Mouse (Mus musculus): ENCODE measurements around the gene Hnf1a. TPM values are rescaled to one million over a fixed set of nuclear protein-coding genes. Genes with fewer than 3 reads are reported as not detected.
"Not testable (repeated sequence)": the region's sequence is repeated elsewhere in the genome, so short reads cannot be mapped to it uniquely, and the experiment has no call there.

Gene Hnf1a
- polyA plus RNA-seq, 1 experiment = not detected

DNA sequence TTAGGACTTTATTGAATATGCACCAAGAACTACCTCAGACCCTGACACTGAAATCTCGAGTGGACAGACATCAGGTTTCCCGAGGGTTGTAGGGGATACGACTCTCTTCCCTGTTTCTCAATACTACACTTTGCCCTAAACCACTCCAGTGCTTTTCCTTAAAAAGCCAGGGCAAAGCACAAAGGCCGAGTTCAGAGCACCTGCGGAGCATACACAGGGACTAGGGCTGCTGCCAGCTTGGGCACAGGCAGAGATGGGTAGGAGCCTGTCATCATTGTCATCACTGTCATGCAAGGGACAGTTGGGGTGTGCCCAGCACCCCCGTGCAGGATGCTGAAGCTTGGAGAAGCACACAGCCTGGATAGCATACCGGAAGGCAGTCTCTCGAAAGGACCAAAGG is 37.7 kb downstream of the Hnf1a start:
- no peak for TF ChIP-seq POLR2A (IDR thresholded peaks at IDR 0.05; ENCODE audit: borderline replicate concordance, extremely low read depth, low read depth, low read length)
- no peak for TF ChIP-seq CTCF (IDR thresholded peaks at IDR 0.05; ENCODE audit: insufficient read depth, low read length)
- no peaks in the 10 kb centered on the region for H3K4me1 ChIP-seq (ENCODE audit: control insufficient read depth, insufficient read depth, low read length)
- WGBS = 84% methylated on average over 8 of the region's 8 CpGs
- DNase-seq = no peak
- no peak overlapping the region for H3K4me3 ChIP-seq (replicated peaks; ENCODE audit: extremely low read depth, low read depth, low read length)

DNA sequence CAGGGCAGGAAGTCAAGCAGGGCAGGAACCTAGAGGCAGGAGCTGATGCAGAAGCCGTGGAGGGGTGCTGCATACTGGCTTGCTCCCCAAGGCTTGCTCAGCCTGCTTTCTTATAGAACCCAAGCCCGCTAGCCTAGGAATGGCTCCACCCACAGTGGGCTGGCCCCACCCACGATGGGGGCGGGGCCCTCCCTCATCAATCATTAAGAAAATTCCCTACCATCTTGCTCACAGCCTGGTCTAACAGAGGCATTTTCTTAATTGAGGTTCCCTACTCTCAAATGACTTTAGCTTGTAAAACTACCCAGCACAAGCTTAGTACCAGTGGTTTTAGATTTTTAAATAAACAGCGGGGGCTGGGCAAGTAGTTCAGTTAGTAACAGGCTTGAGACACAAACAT is 39.3 kb downstream of the Hnf1a start:
- Histone ChIP-seq H3K4me3 (replicated peaks; ENCODE audit: extremely low read depth, low read depth, low read length) (no peak overlapping the region), H3K4me1 (ENCODE audit: control insufficient read depth, insufficient read depth, low read length) (no peaks in the 10 kb centered on the region)
- TF ChIP-seq CTCF (IDR thresholded peaks at IDR 0.05; ENCODE audit: insufficient read depth, low read length) (no peak), POLR2A (IDR thresholded peaks at IDR 0.05; ENCODE audit: borderline replicate concordance, extremely low read depth, low read depth, low read length) (no peak)
- 57% methylated on average over 5 of the region's 5 CpGs for WGBS
- no peak for DNase-seq

DNA sequence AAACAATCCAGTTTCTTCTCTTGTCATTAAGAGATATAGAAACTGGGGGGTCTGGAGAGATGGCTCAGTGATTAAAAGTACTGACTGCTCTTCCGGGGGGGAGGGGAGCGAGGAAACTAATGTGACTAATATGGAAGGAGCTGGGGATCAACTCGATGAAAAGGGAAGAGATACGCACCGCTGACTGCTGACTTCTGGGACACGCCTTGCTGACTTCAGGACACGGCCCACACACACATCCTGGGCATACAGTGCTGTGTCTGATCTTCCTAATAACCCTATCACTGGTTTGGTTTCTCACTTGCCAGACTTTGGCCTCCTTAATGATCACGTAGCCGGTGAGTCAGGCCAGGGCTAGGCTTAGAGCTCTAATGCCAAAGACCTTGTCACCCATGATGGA is 44.1 kb downstream of the Hnf1a start:
- no peak overlapping the region for H3K4me3 ChIP-seq (replicated peaks; ENCODE audit: extremely low read depth, low read depth, low read length)
- no peak for TF ChIP-seq POLR2A (IDR thresholded peaks at IDR 0.05; ENCODE audit: borderline replicate concordance, extremely low read depth, low read depth, low read length)
- TF ChIP-seq CTCF (IDR thresholded peaks at IDR 0.05; ENCODE audit: insufficient read depth, low read length) = no peak
- no peak for DNase-seq
- 79% methylated on average over 9 of the region's 9 CpGs for WGBS
- H3K4me1 ChIP-seq (ENCODE audit: control insufficient read depth, insufficient read depth, low read length) = no peaks in the 10 kb centered on the region

DNA sequence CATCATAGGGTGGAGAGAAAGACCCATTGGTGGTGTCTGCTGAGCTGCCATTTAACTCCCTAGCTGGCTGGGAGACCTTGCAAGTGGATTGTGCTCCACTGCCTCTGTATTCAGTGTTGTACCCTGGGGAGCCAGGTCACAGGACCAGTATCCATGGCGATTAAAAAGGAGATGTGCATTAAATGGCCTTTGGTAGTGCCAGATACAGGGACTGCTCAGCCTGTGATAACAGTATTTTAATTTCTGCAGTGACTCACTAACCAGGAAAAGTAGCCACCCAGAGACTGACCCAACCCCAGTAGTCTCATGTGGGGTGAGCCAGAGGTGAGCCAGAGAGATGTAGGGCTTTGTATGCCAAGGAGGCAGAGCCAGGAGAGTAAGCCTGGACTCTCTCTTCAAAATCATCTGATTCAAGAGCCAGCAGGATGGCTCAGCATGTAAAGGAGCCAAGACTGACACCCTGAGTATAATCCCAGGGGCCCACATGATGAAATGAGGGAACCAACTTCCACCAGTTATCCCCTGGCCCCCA is 44.7 kb downstream of the Hnf1a start:
- TF ChIP-seq CTCF (IDR thresholded peaks at IDR 0.05; ENCODE audit: insufficient read depth, low read length) = no peak
- TF ChIP-seq POLR2A (IDR thresholded peaks at IDR 0.05; ENCODE audit: borderline replicate concordance, extremely low read depth, low read depth, low read length) = no peak
- no peak overlapping the region for H3K4me3 ChIP-seq (replicated peaks; ENCODE audit: extremely low read depth, low read depth, low read length)
- no peak for DNase-seq
- H3K4me1 ChIP-seq (ENCODE audit: control insufficient read depth, insufficient read depth, low read length) = no peaks in the 10 kb centered on the region
- 69% methylated on average over 1 of the region's 1 CpGs for WGBS

DNA sequence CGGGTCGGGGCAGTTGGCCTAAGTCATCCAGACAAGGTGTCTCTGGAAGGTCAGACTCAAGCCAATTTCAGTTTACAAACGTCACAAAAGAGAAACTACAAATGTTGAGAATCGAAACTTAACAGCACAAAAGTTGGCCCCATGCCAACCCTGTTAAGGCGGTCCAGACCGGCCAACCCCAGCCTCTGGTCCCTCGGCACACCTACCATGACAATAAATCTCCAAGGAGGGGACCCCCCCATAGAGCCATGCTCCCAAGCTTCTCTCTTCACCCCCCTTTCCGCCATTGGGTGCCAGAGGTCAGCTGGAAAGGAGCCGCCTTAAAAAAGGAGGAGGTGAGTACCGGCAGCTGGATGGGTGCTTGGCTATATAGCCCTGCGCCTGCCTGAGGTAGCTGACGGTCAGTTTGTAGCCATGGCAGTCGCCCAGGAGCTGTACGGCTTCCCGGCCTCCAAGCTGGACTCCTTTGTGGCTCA is 47.9 kb downstream of the Hnf1a start, which contains the start of gene Oasl1:
Oasl1 (plus strand) TSS at position 243 of the 476 bp plus-strand sequence.
- Histone ChIP-seq H3K4me3 (replicated peaks; ENCODE audit: extremely low read depth, low read depth, low read length) (peak within 1 kb of the TSS; percentile 79), H3K4me1 (ENCODE audit: control insufficient read depth, insufficient read depth, low read length) (no peaks in the 10 kb centered on the region)
- DNase-seq = peak; percentile 64
- TF ChIP-seq POLR2A (IDR thresholded peaks at IDR 0.05; ENCODE audit: borderline replicate concordance, extremely low read depth, low read depth, low read length) (no peak), CTCF (IDR thresholded peaks at IDR 0.05; ENCODE audit: insufficient read depth, low read length) (no peak)
- WGBS = 10% methylated on average over 15 of the region's 15 CpGs

DNA sequence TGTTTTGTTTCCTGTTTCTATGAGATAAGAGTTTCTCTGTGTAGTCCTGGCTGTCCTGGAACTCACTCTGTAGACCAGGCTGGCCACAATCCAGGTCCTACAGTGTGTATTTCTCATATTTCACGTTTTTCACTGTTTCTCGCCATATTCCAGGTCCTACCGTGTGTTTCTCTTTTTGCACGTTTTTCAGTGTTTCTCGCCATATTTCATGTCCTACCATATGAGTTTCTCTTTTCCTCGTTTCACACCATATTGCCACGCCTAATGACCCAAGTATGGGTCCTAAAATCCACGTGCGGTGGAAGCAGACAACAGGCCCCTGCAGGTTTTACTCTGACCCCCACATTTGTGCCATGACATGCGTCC is 48.5 kb downstream of the Hnf1a start:
- no peak for DNase-seq
- H3K4me1 ChIP-seq (ENCODE audit: control insufficient read depth, insufficient read depth, low read length) = no peaks in the 10 kb centered on the region
- WGBS = 51% methylated on average over 10 of the region's 10 CpGs
- H3K4me3 ChIP-seq (replicated peaks; ENCODE audit: extremely low read depth, low read depth, low read length) = no peak overlapping the region
- TF ChIP-seq CTCF (IDR thresholded peaks at IDR 0.05; ENCODE audit: insufficient read depth, low read length) = no peak
- TF ChIP-seq POLR2A (IDR thresholded peaks at IDR 0.05; ENCODE audit: borderline replicate concordance, extremely low read depth, low read depth, low read length) = no peak

DNA sequence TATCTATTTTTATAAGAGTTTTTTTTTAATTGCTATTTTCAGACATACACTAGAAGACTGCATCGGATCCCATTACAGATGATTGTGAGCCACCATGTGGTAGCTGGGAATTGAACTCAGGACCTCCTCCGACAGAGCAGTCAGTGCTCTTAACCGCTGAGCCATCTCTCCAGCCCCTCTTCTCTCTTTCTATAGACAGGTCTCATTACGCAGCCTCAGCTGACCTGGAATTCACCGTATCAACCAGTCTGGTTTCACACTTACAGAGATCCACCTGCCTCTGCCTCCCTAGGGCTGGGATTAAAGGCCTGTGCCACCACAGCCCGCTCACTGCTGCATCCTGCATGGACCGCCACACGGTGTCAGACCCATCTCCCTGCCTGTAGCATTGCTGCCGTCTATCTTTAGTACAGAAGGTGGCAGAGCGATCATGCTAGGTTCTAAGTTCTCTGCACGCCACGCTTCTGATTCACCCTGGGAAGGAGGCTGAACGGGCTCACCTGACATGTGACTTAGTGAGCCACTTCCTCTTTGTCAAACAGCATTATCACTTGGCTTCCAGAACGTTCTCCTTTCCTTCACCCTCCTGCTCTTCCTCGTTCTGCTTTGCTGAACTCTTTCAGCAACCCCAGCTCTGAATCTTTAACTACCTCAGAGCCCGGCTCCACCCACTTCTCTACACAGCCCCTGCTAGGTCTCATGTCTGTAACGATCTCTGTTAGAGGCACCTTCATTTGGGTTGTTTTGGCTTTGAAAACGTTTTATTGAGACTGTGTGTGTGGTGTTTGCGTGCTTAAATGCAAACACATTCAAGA is 49.1 kb downstream of the Hnf1a start:
- Histone ChIP-seq H3K4me1 (ENCODE audit: control insufficient read depth, insufficient read depth, low read length) (no peaks in the 10 kb centered on the region), H3K4me3 (replicated peaks; ENCODE audit: extremely low read depth, low read depth, low read length) (no peak overlapping the region)
- 50% methylated on average over 19 of the region's 19 CpGs for WGBS
- DNase-seq = peak; percentile 8
- no peak for TF ChIP-seq CTCF (IDR thresholded peaks at IDR 0.05; ENCODE audit: insufficient read depth, low read length)
- no peak for TF ChIP-seq POLR2A (IDR thresholded peaks at IDR 0.05; ENCODE audit: borderline replicate concordance, extremely low read depth, low read depth, low read length)

DNA sequence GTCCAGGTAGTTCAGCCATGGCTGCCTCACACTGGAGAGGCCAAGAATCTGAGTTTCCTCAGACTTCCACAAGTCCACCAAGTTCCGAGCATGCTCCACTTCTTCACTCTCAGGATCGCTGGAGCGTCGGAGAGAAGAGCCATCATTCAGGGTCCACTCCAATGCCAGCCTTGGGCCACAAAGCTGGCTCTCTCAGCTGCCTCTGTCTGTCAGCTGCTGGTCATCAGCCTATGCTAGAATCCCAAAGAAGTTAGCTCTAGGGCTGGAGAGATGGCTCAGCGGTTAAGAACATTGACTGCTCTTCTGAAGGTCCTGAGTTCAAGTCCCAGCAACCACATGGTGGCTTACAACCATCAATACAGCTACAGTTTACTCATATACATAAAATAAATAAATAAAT is 53.5 kb downstream of the Hnf1a start:
- not testable (repeated sequence) for H3K4me3 ChIP-seq (replicated peaks; ENCODE audit: extremely low read depth, low read depth, low read length); DNase-seq; H3K4me1 ChIP-seq (ENCODE audit: control insufficient read depth, insufficient read depth, low read length)
- 92% methylated on average over 5 of the region's 5 CpGs for WGBS

DNA sequence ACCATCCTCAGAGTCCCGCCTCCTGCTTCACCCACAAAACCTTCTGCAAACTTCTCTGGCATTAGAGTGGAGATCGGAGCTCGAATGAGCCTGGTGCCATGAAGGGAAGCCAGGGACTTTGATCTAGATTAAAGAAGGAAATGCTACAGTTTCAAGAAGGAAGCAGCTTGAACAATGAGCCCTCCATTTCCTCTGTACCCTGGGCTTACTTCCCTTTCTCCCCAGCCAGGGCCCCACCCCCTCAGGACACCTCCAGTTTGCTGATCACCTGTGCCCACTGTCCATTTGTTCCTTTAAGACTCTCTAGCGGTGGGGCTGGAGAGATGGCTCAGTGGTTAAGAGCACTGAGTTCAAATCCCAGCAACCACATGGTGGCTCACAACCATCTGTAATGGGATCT is 54.1 kb downstream of the Hnf1a start:
- 43% methylated on average over 4 of the region's 4 CpGs for WGBS
- TF ChIP-seq CTCF (IDR thresholded peaks at IDR 0.05; ENCODE audit: insufficient read depth, low read length) = no peak
- no peak for TF ChIP-seq POLR2A (IDR thresholded peaks at IDR 0.05; ENCODE audit: borderline replicate concordance, extremely low read depth, low read depth, low read length)
- Histone ChIP-seq H3K4me3 (replicated peaks; ENCODE audit: extremely low read depth, low read depth, low read length) (no peak overlapping the region), H3K4me1 (ENCODE audit: control insufficient read depth, insufficient read depth, low read length) (peaks cover 2% of the 10 kb centered on the region; the same call in 1 of the 2 replicates)
- no peak for DNase-seq

DNA sequence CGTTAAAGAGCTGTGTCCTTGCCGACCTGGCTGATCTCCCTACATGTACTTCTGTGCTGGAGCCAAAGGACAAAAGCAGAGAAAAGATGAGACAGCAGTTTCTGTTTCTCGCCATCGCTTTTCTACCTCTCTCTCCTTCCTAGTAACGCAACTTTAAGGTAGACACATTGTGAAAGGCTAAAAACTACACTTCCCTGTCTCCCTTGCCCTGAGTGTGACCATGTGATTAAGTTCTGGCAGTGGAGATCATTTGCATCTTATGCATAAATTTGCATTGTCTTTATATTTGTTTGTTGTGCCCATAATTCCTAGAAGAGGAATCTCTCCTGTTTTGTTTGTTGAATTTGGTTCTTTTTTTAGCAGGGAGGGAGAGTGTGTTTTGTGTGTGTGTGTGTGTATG is 55.0 kb downstream of the Hnf1a start:
- Histone ChIP-seq H3K4me3 (replicated peaks; ENCODE audit: extremely low read depth, low read depth, low read length) (no peak overlapping the region), H3K4me1 (ENCODE audit: control insufficient read depth, insufficient read depth, low read length) (peaks cover 2% of the 10 kb centered on the region; the same call in 1 of the 2 replicates)
- WGBS = 72% methylated on average over 5 of the region's 5 CpGs
- TF ChIP-seq POLR2A (IDR thresholded peaks at IDR 0.05; ENCODE audit: borderline replicate concordance, extremely low read depth, low read depth, low read length) (no peak), CTCF (IDR thresholded peaks at IDR 0.05; ENCODE audit: insufficient read depth, low read length) (no peak)
- no peak for DNase-seq

Data from lung, adult 2 months (tissue).